Mouse (Mus musculus) limb, embryonic 10.5 days (tissue): ENCODE measurements around the gene Elk3. TPM values are rescaled to one million over a fixed set of nuclear protein-coding genes. Genes with fewer than 3 reads are reported as not detected.

Source experiments
- DNase-seq: peaks from one replicate; pipeline ENCODE4 v3.0.0-alpha.2; 2017; ENCODE audit warnings: low spot score
- H3K27ac ChIP-seq: fragments of 300-500 bp; sonication (generic); 2 replicates; pipeline ENCODE4 v1.5.1; 2016; ENCODE audit warnings: mild to moderate bottlenecking
- H3K27me3 ChIP-seq: fragments of 300-500 bp; sonication (generic); 2 replicates; pipeline ENCODE4 v1.6.1; 2016; ENCODE audit warnings: low read depth, mild to moderate bottlenecking; ENCODE audit not compliant: poor library complexity, severe bottlenecking
- H3K36me3 ChIP-seq: fragments of 300-500 bp; sonication (generic); 2 replicates; pipeline ENCODE4 v1.6.1; 2016; ENCODE audit warnings: mild to moderate bottlenecking, moderate library complexity
- H3K4me1 ChIP-seq: fragments of 300-500 bp; sonication (generic); 2 replicates; pipeline ENCODE4 v1.6.1; 2016
- H3K4me3 ChIP-seq: fragments of 300-500 bp; sonication (generic); 2 replicates; pipeline ENCODE4 v1.5.1; 2016; ENCODE audit warnings: mild to moderate bottlenecking, moderate library complexity
- H3K9me3 ChIP-seq: fragments of 300-500 bp; sonication (generic); replicated peaks from 2 replicates; pipeline ENCODE4 v1.6.1; 2016; ENCODE audit warnings: mild to moderate bottlenecking
- WGBS: fragments of 180-500 bp; shearing (Covaris S2); methylation state at CpG from one replicate; pipeline ENCODE4 v1.1.7; 2016; 5-methylcytosine and 5-hydroxymethylcytosine counted together
- polyA plus RNA-seq: library from polyadenylated mRNA; unstranded; fragments of >200 nt; fragmentation: Nextera tagmentation; extraction: Ambion mirVana; gene quantifications from 2 replicates; pipeline ENCODE4 v1.2.1, GENCODE M21; 2016

Gene Elk3
- polyA plus RNA-seq, 1 experiment from 2014 or later: 36.0 TPM

- Histone ChIP-seq H3K27ac (no peak overlapping the region), H3K27me3 (no peaks in the 10 kb centered on the region), H3K36me3 (peaks cover 18% of the 10 kb centered on the region), H3K4me3 (no peak overlapping the region), H3K4me1 (peaks cover 35% of the 10 kb centered on the region), H3K9me3 (no peaks in the 10 kb centered on the region)
- 78% methylated on average over 6 of the region's 6 CpGs for WGBS
- no peak for DNase-seq
Observed at GRCm38 (mm10) chr10:93305946-93306345, 5.0 kb downstream of the Elk3 start.

- Histone ChIP-seq H3K9me3 (no peaks in the 10 kb centered on the region), H3K27me3 (no peaks in the 10 kb centered on the region), H3K4me1 (peaks cover 33% of the 10 kb centered on the region), H3K27ac (no peak overlapping the region), H3K4me3 (no peak overlapping the region), H3K36me3 (peaks cover 34% of the 10 kb centered on the region)
- DNase-seq: no peak
- WGBS: 86% methylated on average over 4 of the region's 4 CpGs
Observed at GRCm38 (mm10) chr10:93303231-93303630, 7.7 kb downstream of the Elk3 start.

GRCm38 (mm10) chr10:93301831-93302230, 9.1 kb downstream of the Elk3 start:
- no peak for DNase-seq
- H3K9me3 ChIP-seq: no peaks in the 10 kb centered on the region
- peaks cover 35% of the 10 kb centered on the region for H3K36me3 ChIP-seq
- H3K4me3 ChIP-seq: no peak overlapping the region
- 78% methylated on average over 8 of the region's 8 CpGs for WGBS
- H3K27me3 ChIP-seq: no peaks in the 10 kb centered on the region
- no peak overlapping the region for H3K27ac ChIP-seq
- H3K4me1 ChIP-seq: peaks cover 39% of the 10 kb centered on the region

- H3K36me3 ChIP-seq: peaks cover 35% of the 10 kb centered on the region
- H3K27me3 ChIP-seq: no peaks in the 10 kb centered on the region
- DNase-seq: no peak
- no peak overlapping the region for H3K4me3 ChIP-seq
- peaks cover 62% of the 10 kb centered on the region for H3K4me1 ChIP-seq
- 70% methylated on average over 7 of the region's 7 CpGs for WGBS
- H3K27ac ChIP-seq: no peak overlapping the region
- no peaks in the 10 kb centered on the region for H3K9me3 ChIP-seq
Observed at GRCm38 (mm10) chr10:93298208-93298607, 12.7 kb downstream of the Elk3 start.

- H3K27me3 ChIP-seq: no peaks in the 10 kb centered on the region
Observed at GRCm38 (mm10) chr10:93297774-93298173, 13.2 kb downstream of the Elk3 start.

GRCm38 (mm10) chr10:93294547-93295219, 16.3 kb downstream of the Elk3 start:
- peak; percentile 51 for DNase-seq
- Histone ChIP-seq H3K4me1 (peaks cover 64% of the 10 kb centered on the region), H3K27ac (peak overlapping the region; percentile 81), H3K4me3 (peak overlapping the region; percentile 27), H3K36me3 (peaks cover 28% of the 10 kb centered on the region), H3K9me3 (no peaks in the 10 kb centered on the region), H3K27me3 (no peaks in the 10 kb centered on the region)
- WGBS: 48% methylated on average over 20 of the region's 20 CpGs

More at GRCm38 (mm10) chr10:93297774-93298173, 13.2 kb downstream of the Elk3 start:
- H3K4me1 ChIP-seq: peaks cover 60% of the 10 kb centered on the region
- H3K9me3 ChIP-seq: no peaks in the 10 kb centered on the region
- no peak for DNase-seq
- no peak overlapping the region for H3K27ac ChIP-seq
- 57% methylated on average over 5 of the region's 5 CpGs for WGBS
- peaks cover 38% of the 10 kb centered on the region for H3K36me3 ChIP-seq
- H3K4me3 ChIP-seq: no peak overlapping the region

GRCm38 (mm10) chr10:93293621-93294020, 17.3 kb downstream of the Elk3 start:
- Histone ChIP-seq H3K9me3 (no peaks in the 10 kb centered on the region), H3K27me3 (no peaks in the 10 kb centered on the region), H3K36me3 (peaks cover 25% of the 10 kb centered on the region), H3K4me3 (no peak overlapping the region), H3K27ac (peak overlapping the region; percentile 81; the same call in 1 of the 2 replicates), H3K4me1 (peaks cover 57% of the 10 kb centered on the region)
- 79% methylated on average over 7 of the region's 7 CpGs for WGBS
- DNase-seq: no peak

GRCm38 (mm10) chr10:93291843-93292242, 19.1 kb downstream of the Elk3 start:
- peak; percentile 82 for DNase-seq
- H3K36me3 ChIP-seq: peaks cover 42% of the 10 kb centered on the region
- no peak overlapping the region for H3K4me3 ChIP-seq
- peaks cover 43% of the 10 kb centered on the region for H3K4me1 ChIP-seq
- no peaks in the 10 kb centered on the region for H3K27me3 ChIP-seq
- 5% methylated on average over 6 of the region's 6 CpGs for WGBS
- H3K9me3 ChIP-seq: no peaks in the 10 kb centered on the region
- no peak overlapping the region for H3K27ac ChIP-seq

- Histone ChIP-seq H3K27ac (no peak overlapping the region), H3K4me3 (no peak overlapping the region), H3K9me3 (no peaks in the 10 kb centered on the region), H3K36me3 (peaks cover 45% of the 10 kb centered on the region), H3K4me1 (peaks cover 38% of the 10 kb centered on the region), H3K27me3 (no peaks in the 10 kb centered on the region)
- 47% methylated on average over 7 of the region's 7 CpGs for whole genome bisulfite sequencing
- peak; percentile 63 for DNase-seq
Observed at GRCm38 (mm10) chr10:93291352-93291751, 19.6 kb downstream of the Elk3 start.

GRCm38 (mm10) chr10:93289404-93289803, 21.5 kb downstream of the Elk3 start:
- no peak for DNase-seq
- peaks cover 22% of the 10 kb centered on the region for H3K4me1 ChIP-seq
- WGBS: 68% methylated on average over 6 of the region's 6 CpGs
- H3K9me3 ChIP-seq: no peaks in the 10 kb centered on the region
- H3K27ac ChIP-seq: no peak overlapping the region
- H3K4me3 ChIP-seq: no peak overlapping the region
- H3K36me3 ChIP-seq: peaks cover 64% of the 10 kb centered on the region
- H3K27me3 ChIP-seq: no peaks in the 10 kb centered on the region

GRCm38 (mm10) chr10:93288336-93288735, 22.6 kb downstream of the Elk3 start:
- Histone ChIP-seq H3K9me3 (no peaks in the 10 kb centered on the region), H3K27me3 (no peaks in the 10 kb centered on the region), H3K4me3 (no peak overlapping the region), H3K36me3 (peaks cover 72% of the 10 kb centered on the region), H3K27ac (no peak overlapping the region), H3K4me1 (peaks cover 11% of the 10 kb centered on the region)
- 93% methylated on average over 4 of the region's 4 CpGs for WGBS
- DNase-seq: no peak

- Histone ChIP-seq H3K4me1 (peaks cover 12% of the 10 kb centered on the region), H3K4me3 (no peak overlapping the region), H3K9me3 (no peaks in the 10 kb centered on the region), H3K27ac (no peak overlapping the region), H3K27me3 (no peaks in the 10 kb centered on the region), H3K36me3 (peaks cover 73% of the 10 kb centered on the region)
- DNase-seq: no peak
- 92% methylated on average over 8 of the region's 8 CpGs for WGBS
Observed at GRCm38 (mm10) chr10:93287551-93288145, 23.3 kb downstream of the Elk3 start.

GRCm38 (mm10) chr10:93285489-93285888, 25.4 kb downstream of the Elk3 start:
- H3K9me3 ChIP-seq: no peaks in the 10 kb centered on the region
- no peak for DNase-seq
- peaks cover 12% of the 10 kb centered on the region for H3K4me1 ChIP-seq
- no peaks in the 10 kb centered on the region for H3K27me3 ChIP-seq
- no peak overlapping the region for H3K4me3 ChIP-seq
- H3K27ac ChIP-seq: no peak overlapping the region
- WGBS: 88% methylated on average over 5 of the region's 5 CpGs
- peaks cover 83% of the 10 kb centered on the region for H3K36me3 ChIP-seq
